Mouse (Mus musculus): ENCODE measurements around the gene Smg6. TPM values are rescaled to one million over a fixed set of nuclear protein-coding genes. Genes with fewer than 3 reads are reported as not detected.

Smg6 gene
- polyA plus RNA-seq, 1 experiment from 2014 or later: 7.7 TPM

DNA sequence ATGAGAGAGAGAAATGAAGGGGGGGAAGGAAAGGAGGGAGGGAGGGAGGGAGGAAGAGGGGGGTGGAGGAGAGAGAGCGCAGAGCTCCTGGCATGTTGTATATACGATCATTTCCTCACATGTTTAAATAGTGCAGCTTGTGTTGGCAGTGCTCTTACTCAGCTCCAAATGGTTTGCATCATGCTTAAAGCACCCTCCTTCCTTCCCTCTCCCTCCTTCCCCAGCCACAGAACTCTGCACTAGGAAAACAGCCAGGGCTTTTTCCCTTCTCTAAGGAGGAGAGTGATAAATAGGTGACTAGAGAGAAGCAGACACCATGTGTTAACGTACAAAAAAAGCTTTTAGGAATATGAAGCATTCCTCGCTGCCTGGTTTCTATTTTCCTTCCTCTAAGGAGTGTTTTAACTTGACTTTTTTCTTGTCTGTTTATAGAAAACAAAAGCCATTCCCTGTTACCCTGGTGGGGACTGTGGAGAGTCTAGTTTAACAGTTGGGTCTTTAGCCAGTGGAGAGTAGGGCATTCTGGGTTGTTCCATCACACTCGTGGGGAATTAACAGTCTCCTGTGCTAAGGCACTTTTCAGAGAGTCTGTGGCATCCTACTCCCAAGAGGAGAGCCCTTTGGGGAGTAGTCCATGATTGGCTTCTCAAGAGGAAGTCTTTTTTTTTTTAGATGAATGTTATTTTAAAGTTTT, 128.7 kb downstream of the Smg6 start:
- no peak overlapping the region for H3K4me2 ChIP-seq
- WGBS (ENCODE audit: insufficient replicate concordance): 59% methylated on average over 4 of the region's 5 CpGs
- no peaks in the 10 kb centered on the region for H3K9me3 ChIP-seq (replicated peaks)
- no peak overlapping the region for H3K9ac ChIP-seq
- H3K27ac ChIP-seq: peak overlapping the region; percentile 69
- H3K36me3 ChIP-seq: peaks cover 12% of the 10 kb centered on the region; the same call in 1 of the 2 replicates
- H3K4me1 ChIP-seq: peaks cover 37% of the 10 kb centered on the region
- H3K27me3 ChIP-seq (replicated peaks): no peaks in the 10 kb centered on the region
- H3K4me3 ChIP-seq: no peak overlapping the region
- ATAC-seq: no peak

DNA sequence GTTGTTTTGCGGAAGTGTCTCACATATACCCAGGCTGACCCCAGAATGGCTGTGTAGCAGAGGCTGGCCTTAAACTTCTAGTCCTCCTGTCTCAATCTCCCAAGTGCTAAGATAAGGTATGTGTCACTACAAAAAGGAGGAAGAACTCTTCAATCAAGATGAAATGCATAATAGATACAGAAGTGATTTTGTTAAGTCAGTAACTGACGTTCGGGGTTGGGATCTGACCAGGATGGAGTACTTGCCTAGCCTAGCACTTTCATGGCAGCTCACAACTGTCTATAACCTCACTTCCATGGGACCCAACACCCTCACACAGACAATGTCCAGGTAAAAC, 129.2 kb downstream of the Smg6 start:
- peak overlapping the region; percentile 32; the same call in 1 of the 2 replicates for H3K27ac ChIP-seq
- no peak overlapping the region for H3K4me2 ChIP-seq
- H3K9ac ChIP-seq: no peak overlapping the region
- ATAC-seq: no peak
- H3K4me3 ChIP-seq: no peak overlapping the region
- peaks cover 12% of the 10 kb centered on the region; the same call in 1 of the 2 replicates for H3K36me3 ChIP-seq
- H3K4me1 ChIP-seq: peaks cover 33% of the 10 kb centered on the region
- no peaks in the 10 kb centered on the region for H3K27me3 ChIP-seq (replicated peaks)
- H3K9me3 ChIP-seq (replicated peaks): no peaks in the 10 kb centered on the region
- WGBS (ENCODE audit: insufficient replicate concordance): 77% methylated on average over 3 of the region's 3 CpGs

DNA sequence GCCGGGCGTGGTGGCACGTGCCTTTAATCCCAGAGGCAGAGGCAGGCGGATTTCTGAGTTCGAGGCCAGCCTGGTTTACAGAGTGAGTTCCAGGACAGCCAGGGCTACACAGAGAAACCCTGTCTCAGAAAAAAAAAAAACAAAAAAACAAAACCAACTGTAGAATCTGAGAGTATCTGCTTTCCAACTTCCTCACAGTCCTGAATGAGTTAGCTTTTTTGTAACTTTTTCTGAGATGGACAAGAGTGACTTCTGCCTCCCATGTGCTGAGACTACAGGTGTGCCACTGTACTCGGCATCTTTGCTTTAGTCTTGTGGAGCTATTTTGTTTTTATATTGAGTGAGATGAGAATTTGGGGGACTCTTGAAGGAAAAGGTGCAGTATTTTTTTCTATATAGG, 137.0 kb downstream of the Smg6 start:
- Histone ChIP-seq H3K9ac (no peak overlapping the region), H3K27ac (no peak overlapping the region), H3K4me1 (0 out of 2 replicates have a peak, but pooled peaks cover 4% of the 10 kb centered on the region), H3K27me3 (replicated peaks) (no peaks in the 10 kb centered on the region), H3K9me3 (replicated peaks) (no peaks in the 10 kb centered on the region), H3K4me3 (no peak overlapping the region), H3K4me2 (no peak overlapping the region), H3K36me3 (no peaks in the 10 kb centered on the region)
- ATAC-seq: no peak
- WGBS (ENCODE audit: insufficient replicate concordance): 75% methylated on average over 6 of the region's 6 CpGs

DNA sequence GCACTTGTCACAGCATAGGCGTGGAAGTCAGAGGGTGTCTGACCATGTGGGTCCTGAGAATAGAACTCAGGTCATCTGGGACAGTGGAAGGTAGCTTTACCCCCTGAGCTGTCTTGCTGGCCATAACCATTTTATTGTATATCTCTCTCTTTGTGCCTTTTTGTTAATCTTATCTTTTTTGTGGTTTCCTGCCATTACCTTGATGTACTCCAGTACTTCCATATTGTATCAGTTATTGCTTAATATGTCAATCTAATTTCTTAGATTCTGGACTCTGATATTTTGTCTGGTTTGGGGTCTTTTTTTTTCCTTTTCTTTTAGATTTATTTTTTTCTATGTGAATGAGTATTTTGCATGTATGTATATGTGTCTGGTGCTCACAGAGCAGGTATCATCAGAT, 138.6 kb downstream of the Smg6 start:
- H3K4me2 ChIP-seq: no peak overlapping the region
- 0 out of 2 replicates have a peak, but pooled peaks cover 4% of the 10 kb centered on the region for H3K4me1 ChIP-seq
- no peaks in the 10 kb centered on the region for H3K36me3 ChIP-seq
- H3K27me3 ChIP-seq (replicated peaks): no peaks in the 10 kb centered on the region
- no peak overlapping the region for H3K9ac ChIP-seq
- ATAC-seq: no peak
- H3K27ac ChIP-seq: no peak overlapping the region
- WGBS (ENCODE audit: insufficient replicate concordance): 82% methylated on average over 1 of the region's 1 CpGs
- H3K4me3 ChIP-seq: no peak overlapping the region
- no peaks in the 10 kb centered on the region for H3K9me3 ChIP-seq (replicated peaks)

DNA sequence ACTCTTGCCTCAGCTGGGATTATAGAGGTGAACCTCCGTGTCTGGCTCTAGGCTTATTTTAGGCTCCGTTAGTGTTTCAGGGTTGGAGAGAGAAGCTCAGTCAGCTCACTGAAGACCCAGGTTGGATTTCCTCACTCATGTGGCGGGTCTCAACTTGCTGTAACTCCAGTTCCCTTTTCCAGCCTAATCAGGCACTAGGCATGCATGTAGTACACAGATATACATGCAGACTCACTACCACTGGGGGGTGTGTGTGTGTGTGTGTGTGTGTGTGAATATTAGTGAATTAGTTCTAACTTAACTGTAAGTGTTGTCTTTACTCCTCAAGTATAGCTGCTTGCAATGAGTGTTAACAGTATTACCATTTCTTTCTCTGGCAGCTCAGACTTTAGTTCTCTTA, 145.7 kb downstream of the Smg6 start:
- H3K4me2 ChIP-seq: no peak overlapping the region
- peaks cover 5% of the 10 kb centered on the region; the same call in 1 of the 2 replicates for H3K4me1 ChIP-seq
- no peaks in the 10 kb centered on the region for H3K27me3 ChIP-seq (replicated peaks)
- H3K9me3 ChIP-seq (replicated peaks): no peaks in the 10 kb centered on the region
- WGBS (ENCODE audit: insufficient replicate concordance): 55% methylated on average over 3 of the region's 3 CpGs
- H3K9ac ChIP-seq: no peak overlapping the region
- no peak for ATAC-seq
- no peak overlapping the region for H3K4me3 ChIP-seq
- H3K27ac ChIP-seq: no peak overlapping the region
- no peaks in the 10 kb centered on the region for H3K36me3 ChIP-seq

DNA sequence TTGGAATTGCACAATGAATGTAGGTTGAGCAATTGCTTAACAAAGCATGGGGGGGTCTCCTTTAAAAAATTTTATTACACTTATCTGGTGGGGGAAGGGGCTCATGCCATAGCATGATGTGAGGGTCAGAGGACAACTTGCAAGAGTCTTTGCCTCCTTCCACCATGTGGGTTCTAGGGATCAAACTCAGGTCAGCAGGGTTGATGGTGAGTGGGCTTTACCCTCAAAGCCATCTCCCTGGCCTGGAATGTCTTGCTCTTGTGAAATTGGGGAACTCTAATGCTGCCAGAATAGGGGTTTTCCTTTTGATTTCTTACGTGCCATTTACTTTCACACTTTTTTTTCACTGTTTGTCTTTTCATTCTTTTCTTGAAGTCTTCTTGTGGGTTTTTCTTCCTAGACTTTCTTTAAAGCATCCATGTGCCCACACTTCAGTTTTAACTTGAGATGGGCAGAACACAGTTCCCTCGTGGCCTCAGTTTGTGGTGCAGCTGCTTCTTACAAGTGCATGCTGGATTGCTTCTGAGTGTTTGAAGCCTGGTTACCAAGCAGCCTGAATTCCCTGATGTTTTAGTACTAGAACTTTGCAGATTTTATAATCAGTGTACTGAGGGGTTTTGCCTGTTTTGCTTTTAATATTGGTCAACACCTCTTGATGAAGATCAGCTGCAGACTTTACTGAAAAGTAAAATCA, 147.5 kb downstream of the Smg6 start:
- Histone ChIP-seq H3K4me2 (no peak overlapping the region), H3K4me1 (peaks cover 5% of the 10 kb centered on the region; the same call in 1 of the 2 replicates), H3K9me3 (replicated peaks) (no peaks in the 10 kb centered on the region), H3K27me3 (replicated peaks) (no peaks in the 10 kb centered on the region), H3K4me3 (no peak overlapping the region), H3K27ac (no peak overlapping the region), H3K36me3 (no peaks in the 10 kb centered on the region), H3K9ac (no peak overlapping the region)
- no peak for ATAC-seq
- 63% methylated on average over 2 of the region's 2 CpGs for WGBS (ENCODE audit: insufficient replicate concordance)

DNA sequence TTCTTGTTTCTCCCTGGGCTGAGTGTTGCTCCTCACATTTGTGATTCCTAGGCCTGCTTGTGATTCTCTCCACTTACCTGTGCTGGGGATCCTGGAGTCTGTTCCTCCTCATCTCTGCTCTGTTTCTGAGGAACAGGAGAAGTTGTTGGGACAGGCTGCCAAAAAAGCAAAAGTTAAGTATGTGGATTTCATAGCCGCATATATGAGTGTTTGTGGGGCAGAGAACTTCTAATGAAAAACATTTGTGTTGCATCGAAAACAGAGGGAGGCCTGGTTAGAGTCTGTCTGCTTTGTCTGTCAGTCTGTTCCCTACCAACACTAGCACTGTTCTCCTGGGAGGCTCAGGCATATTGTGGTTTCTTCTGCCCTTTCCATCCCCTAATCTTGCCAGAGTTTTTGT, 148.1 kb downstream of the Smg6 start:
- Histone ChIP-seq H3K36me3 (peaks cover under 1% of the 10 kb centered on the region), H3K27ac (no peak overlapping the region), H3K9me3 (replicated peaks) (no peaks in the 10 kb centered on the region), H3K27me3 (replicated peaks) (no peaks in the 10 kb centered on the region), H3K9ac (no peak overlapping the region), H3K4me3 (no peak overlapping the region), H3K4me2 (no peak overlapping the region), H3K4me1 (peaks cover 5% of the 10 kb centered on the region; the same call in 1 of the 2 replicates)
- no peak for ATAC-seq
- 74% methylated on average over 2 of the region's 2 CpGs for whole genome bisulfite sequencing (ENCODE audit: insufficient replicate concordance)

DNA sequence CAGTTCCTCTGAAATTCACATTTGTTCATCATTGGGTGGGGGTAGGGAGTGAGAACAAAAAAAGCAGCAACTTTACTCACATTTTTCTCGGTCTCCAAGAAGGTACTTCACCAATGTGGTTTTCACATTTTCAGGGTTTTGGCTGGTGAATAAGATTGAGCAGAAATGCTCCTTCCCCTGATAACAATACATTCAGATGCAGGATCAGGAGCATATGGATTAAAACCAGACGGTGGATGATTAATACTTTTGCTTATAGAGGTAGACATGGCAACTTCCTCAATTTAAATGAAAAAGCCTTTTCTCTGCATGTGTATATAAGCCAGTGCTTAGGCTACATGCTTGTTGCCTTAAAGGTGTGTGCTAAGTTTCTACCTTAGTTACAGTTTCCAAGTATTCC, 148.9 kb downstream of the Smg6 start:
- WGBS (ENCODE audit: insufficient replicate concordance): 51% methylated on average over 2 of the region's 2 CpGs
- no peaks in the 10 kb centered on the region for H3K27me3 ChIP-seq (replicated peaks)

DNA sequence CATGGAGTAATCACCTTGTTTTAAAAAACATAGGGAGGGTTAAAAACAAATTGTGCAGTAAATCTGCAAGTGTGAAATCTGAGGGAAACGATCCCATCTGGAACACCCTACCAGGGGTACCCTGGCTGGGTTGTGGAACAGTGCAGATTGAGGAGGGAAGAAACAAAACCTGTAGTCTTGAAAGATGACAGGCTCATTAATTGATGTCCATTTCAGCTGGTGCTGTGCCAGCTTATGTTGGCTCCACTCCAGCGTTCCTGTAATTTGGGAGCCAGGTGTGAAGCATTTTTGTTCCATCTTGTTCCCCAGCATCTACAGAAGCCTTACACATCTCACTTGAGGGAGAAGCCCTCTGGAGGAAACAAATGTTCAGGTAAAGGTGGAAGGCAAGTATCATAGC, 153.0 kb downstream of the Smg6 start:
- H3K4me1 ChIP-seq: 0 out of 2 replicates have a peak, but pooled peaks cover 5% of the 10 kb centered on the region
- WGBS (ENCODE audit: insufficient replicate concordance): 79% methylated on average over 2 of the region's 2 CpGs
- peaks cover 19% of the 10 kb centered on the region for H3K36me3 ChIP-seq
- no peak overlapping the region for H3K4me2 ChIP-seq
- 0 out of 2 replicates have a peak, but pooled peaks cover 3% of the 10 kb centered on the region for H3K9me3 ChIP-seq (replicated peaks)
- no peaks in the 10 kb centered on the region for H3K27me3 ChIP-seq (replicated peaks)
- ATAC-seq: no peak
- H3K9ac ChIP-seq: no peak overlapping the region
- H3K4me3 ChIP-seq: no peak overlapping the region
- H3K27ac ChIP-seq: no peak overlapping the region

More for the DNA sequence above, 148.9 kb downstream of the Smg6 start:
- Histone ChIP-seq H3K9me3 (replicated peaks) (0 out of 2 replicates have a peak, but pooled peaks cover 3% of the 10 kb centered on the region), H3K9ac (no peak overlapping the region), H3K36me3 (peaks cover 8% of the 10 kb centered on the region), H3K4me2 (no peak overlapping the region), H3K27ac (no peak overlapping the region), H3K4me3 (no peak overlapping the region), H3K4me1 (peaks cover 5% of the 10 kb centered on the region; the same call in 1 of the 2 replicates)
- ATAC-seq: no peak

DNA sequence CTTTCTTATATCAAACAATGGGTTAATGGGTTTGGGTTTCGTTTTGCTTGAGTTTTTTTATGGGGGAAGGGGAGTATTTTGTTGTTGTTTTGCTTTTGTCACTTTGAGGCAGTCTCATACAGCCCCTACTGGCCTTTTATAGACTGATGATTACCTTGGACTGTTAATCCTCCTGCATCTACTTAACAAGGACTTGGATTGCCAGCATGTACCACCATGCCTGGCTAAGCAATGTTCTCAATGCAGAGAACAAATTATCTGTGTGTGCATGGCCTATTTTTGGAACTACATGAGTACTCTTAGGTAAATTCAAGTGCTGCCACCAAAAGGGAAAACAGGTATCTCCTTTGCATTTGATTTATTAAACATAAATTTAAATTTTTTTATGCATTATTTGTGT, 157.4 kb downstream of the Smg6 start:
- no peak for ATAC-seq

DNA sequence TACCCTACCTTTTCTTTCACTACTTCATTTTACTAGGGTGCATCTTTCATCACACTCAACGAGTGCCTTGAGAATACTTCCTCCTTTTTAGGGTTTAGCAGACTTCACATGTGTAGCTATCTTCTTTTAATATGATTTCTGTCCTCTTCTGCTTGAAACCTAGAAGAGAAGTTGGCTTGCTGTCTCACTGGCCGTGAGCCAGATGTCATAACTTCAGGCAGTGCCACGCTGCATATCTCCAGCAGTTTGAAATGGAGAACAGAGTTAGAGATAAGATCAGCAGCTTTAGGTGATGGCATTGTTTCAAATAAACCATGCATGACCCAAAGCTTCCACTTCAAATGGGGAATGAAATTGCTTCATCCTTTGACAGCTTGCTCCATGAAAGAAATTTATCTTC, 166.5 kb downstream of the Smg6 start:
- H3K9me3 ChIP-seq (replicated peaks): no peaks in the 10 kb centered on the region
- H3K4me3 ChIP-seq: no peak overlapping the region
- ATAC-seq: no peak
- no peaks in the 10 kb centered on the region for H3K36me3 ChIP-seq
- H3K27ac ChIP-seq: no peak overlapping the region
- no peak overlapping the region for H3K4me2 ChIP-seq
- WGBS (ENCODE audit: insufficient replicate concordance): 39% methylated on average over 3 of the region's 3 CpGs
- H3K9ac ChIP-seq: no peak overlapping the region
- H3K27me3 ChIP-seq (replicated peaks): no peaks in the 10 kb centered on the region
- no peaks in the 10 kb centered on the region for H3K4me1 ChIP-seq

More for the DNA sequence above, 157.4 kb downstream of the Smg6 start:
- no peak overlapping the region for H3K27ac ChIP-seq
- peaks cover 22% of the 10 kb centered on the region for H3K36me3 ChIP-seq
- no peaks in the 10 kb centered on the region for H3K27me3 ChIP-seq (replicated peaks)
- H3K4me1 ChIP-seq: no peaks in the 10 kb centered on the region
- no peak overlapping the region for H3K4me2 ChIP-seq
- no peak overlapping the region for H3K4me3 ChIP-seq
- 76% methylated on average over 1 of the region's 1 CpGs for WGBS (ENCODE audit: insufficient replicate concordance)
- H3K9me3 ChIP-seq (replicated peaks): 0 out of 2 replicates have a peak, but pooled peaks cover 5% of the 10 kb centered on the region
- no peak overlapping the region for H3K9ac ChIP-seq

DNA sequence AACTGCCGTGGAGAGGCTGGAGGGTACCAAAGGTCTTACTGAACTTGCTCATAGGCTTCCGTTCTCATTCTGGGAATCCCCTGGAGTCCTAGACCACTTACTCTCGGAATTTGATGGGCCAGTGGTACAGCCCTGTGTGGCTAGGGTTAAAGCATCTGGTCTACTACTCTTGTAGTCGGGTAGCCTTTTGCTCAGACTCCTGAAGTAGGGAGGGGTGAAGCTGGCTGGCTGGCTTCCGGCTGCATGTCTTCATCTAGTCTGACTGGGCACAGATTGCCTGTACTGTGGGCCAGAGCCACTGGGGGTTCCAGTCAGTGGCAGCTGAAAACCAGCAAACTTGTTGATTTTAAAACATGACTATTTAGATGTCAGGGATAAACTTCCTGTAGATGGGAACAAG, 167.0 kb downstream of the Smg6 start:
- H3K36me3 ChIP-seq: peaks cover 2% of the 10 kb centered on the region; the same call in 1 of the 2 replicates
- H3K4me1 ChIP-seq: no peaks in the 10 kb centered on the region
- WGBS (ENCODE audit: insufficient replicate concordance): 71% methylated on average over 5 of the region's 5 CpGs
- no peak overlapping the region for H3K4me3 ChIP-seq
- H3K4me2 ChIP-seq: no peak overlapping the region
- ATAC-seq: no peak
- H3K27ac ChIP-seq: no peak overlapping the region
- H3K9ac ChIP-seq: no peak overlapping the region
- H3K9me3 ChIP-seq (replicated peaks): no peaks in the 10 kb centered on the region
- H3K27me3 ChIP-seq (replicated peaks): no peaks in the 10 kb centered on the region
